15 mouse cellular contexts compared by ENCODE assay signal in the genomic region with DNA sequence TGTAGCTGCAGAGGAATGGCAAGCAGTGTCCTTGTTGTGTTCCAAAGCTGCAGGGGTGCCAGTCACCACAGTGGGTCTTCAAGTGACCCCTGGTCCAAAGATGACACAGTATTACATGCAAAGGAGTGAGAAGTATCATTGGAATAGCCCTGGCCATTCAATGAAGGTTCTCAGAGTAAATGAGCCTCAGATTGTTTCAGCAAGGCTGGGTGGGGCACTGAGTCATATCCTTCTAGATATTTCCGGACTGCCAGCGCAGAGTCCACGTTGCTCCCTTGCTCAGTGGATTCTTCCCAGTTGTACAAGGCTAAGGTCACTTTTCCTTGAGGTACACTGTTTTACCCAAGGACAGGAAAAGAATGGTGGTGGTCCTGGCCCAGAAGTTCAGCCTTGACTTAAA.
DNase-seq lines count a peak whose midpoint lies in the region.
"Had no signal": no experiment of that assay in that cellular context is flagged by ENCODE, and none has a peak within 500 bp of the region (broad histone marks: within the 10 kb centered on the region; RNA-seq: fewer than 3 reads in every experiment).

No protein-coding gene starts in this region.

- DNase-seq in heart, adult 11 months, result peak; percentile 21
- no peak for DNase-seq in heart, adult 8-10 months (ENCODE audit: low spot score)
- DNase-seq in 3134 (ENCODE audit: extremely low read depth, insufficient read length, low spot score), result peak; percentile 32
- peak; percentile 46 for DNase-seq in large intestine, adult 2 months (ENCODE audit: low read depth, low spot score)
- DNase-seq in cerebellum, adult 9-11 months, result no peak
- DNase-seq in gastrocnemius, postnatal 10 days, result no peak
- DNase-seq: adrenal gland, adult 2 months; adrenal gland, postnatal 10 days; adrenal gland, postnatal 25 days; cerebellum, adult 11 months; cerebellum, adult 18-20 months; cerebellum, adult 8-10 months; cerebellum, postnatal 10 days; cerebellum, postnatal 25 days; forebrain, postnatal 0 days had no signal

- WGBS in large intestine, adult 2 months, result 30% methylated on average over 3 of the region's 3 CpGs

Comparison
In these comparisons a context has a peak if more than half of its experiments do, and no peak if none do; other contexts are left out.
1. DNase-seq: peak in heart, adult 11 months (single experiment), 3134 (single experiment) and large intestine, adult 2 months (single experiment); none in heart, adult 8-10 months (single experiment), cerebellum, adult 9-11 months (single experiment) and gastrocnemius, postnatal 10 days (single experiment).